Mouse (Mus musculus): ENCODE data around the gene Spag7.

The Spag7 gene

GRCm38 (mm10) chr11:70656456-70656927, 12.7 kb downstream of the Spag7 start:
- DNase-seq (ENCODE audit: low spot score): no peak

- peak; percentile 53 for DNase-seq (ENCODE audit: low spot score)
These were observed 13.4 kb downstream of the Spag7 start for GRCm38 (mm10) chr11:70655571-70656455.

GRCm38 (mm10) chr11:70654923-70655570, 14.2 kb downstream of the Spag7 start:
- DNase-seq (ENCODE audit: low spot score): peak; percentile 71

- peak; percentile 52 for DNase-seq (ENCODE audit: low spot score)
These were observed 14.9 kb downstream of the Spag7 start, which contains the start of gene Pfn1 for GRCm38 (mm10) chr11:70654198-70654922. TSS of gene Pfn1 (minus strand) at chr11:70654644.

GRCm38 (mm10) chr11:70653345-70654197, 15.6 kb downstream of the Spag7 start:
- DNase-seq (ENCODE audit: low spot score): peak; percentile 54

- DNase-seq (ENCODE audit: low spot score): no peak
These were observed 16.3 kb downstream of the Spag7 start for GRCm38 (mm10) chr11:70652884-70653344.

- DNase-seq (ENCODE audit: low spot score): no peak
These were observed 17.0 kb downstream of the Spag7 start for GRCm38 (mm10) chr11:70652029-70652883.

GRCm38 (mm10) chr11:70651391-70651790, 17.8 kb downstream of the Spag7 start:
- DNase-seq (ENCODE audit: low spot score): no peak

GRCm38 (mm10) chr11:70650322-70651175, 18.7 kb downstream of the Spag7 start:
- no peak for DNase-seq (ENCODE audit: low spot score)

GRCm38 (mm10) chr11:70649185-70649734, 20.0 kb downstream of the Spag7 start:
- DNase-seq (ENCODE audit: low spot score): no peak

- DNase-seq (ENCODE audit: low spot score): no peak
These were observed 20.7 kb downstream of the Spag7 start for GRCm38 (mm10) chr11:70648512-70648911.

GRCm38 (mm10) chr11:70647716-70648420, 21.3 kb downstream of the Spag7 start:
- no peak for DNase-seq (ENCODE audit: low spot score)

GRCm38 (mm10) chr11:70646691-70647650, 22.2 kb downstream of the Spag7 start, which contains the start of the genes Rnf167 and Slc25a11:
TSS of gene Rnf167 (plus strand) at chr11:70647235.
TSS of gene Slc25a11 (minus strand) at chr11:70647479.
- peak; percentile 95 for DNase-seq (ENCODE audit: low spot score)

- no peak for DNase-seq (ENCODE audit: low spot score)
These were observed 23.0 kb downstream of the Spag7 start for GRCm38 (mm10) chr11:70646259-70646555.

- DNase-seq (ENCODE audit: low spot score): no peak
These were observed 23.6 kb downstream of the Spag7 start for GRCm38 (mm10) chr11:70645461-70646258.

- no peak for DNase-seq (ENCODE audit: low spot score)
These were observed 24.6 kb downstream of the Spag7 start for GRCm38 (mm10) chr11:70644564-70645103.
